Mouse (Mus musculus) megakaryocyte, embryonic 14.5 days (primary cell): Measurements from ENCODE around the gene Hif1an.

Source experiments
- FLI1 ChIP-seq: IDR thresholded peaks from 2 replicates; pipeline ENCODE4 v1.6.1; 2012; ENCODE audit warnings: low read length, inconsistent platforms, mixed read lengths
- GATA1 ChIP-seq: IDR thresholded peaks from 3 replicates; pipeline ENCODE4 v1.6.1; 2012; ENCODE audit warnings: mixed read lengths, low read length, inconsistent platforms, borderline replicate concordance

DNA sequence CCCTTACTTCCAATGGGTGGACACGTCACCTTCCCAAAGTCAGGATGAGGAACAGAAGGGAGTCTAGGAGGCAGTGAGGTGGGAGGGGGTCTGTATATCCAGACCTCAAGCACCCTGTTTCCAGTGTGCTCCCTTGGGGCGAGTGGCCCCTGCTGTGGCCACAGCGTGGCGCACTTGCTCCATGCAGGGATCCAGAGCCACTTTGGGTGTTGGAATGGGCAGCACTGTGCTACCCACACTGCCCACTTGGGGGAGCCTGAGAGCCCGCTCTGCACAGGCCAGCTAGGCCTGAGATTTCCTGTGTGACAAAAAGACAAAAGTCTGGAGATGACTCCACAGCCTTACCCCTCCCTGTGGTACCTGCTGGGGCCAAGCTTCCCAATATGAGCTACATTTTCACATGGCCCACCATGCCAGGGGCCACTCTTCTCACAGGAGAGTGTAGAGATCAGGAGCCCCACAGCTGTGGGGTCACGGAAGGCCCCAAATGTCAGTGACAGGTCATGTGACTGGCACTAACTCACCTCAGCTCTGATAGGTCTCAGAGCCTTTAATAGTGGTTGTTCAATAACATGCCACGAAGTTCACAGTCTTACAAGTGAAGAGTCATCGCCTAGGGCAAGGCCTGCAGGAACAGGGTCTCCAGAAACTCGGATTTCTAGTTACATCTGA, 20.1 kb downstream of the Hif1an start:
- no peak for TF ChIP-seq GATA1
- TF ChIP-seq FLI1: no peak
